Mouse (Mus musculus) midbrain, embryonic 11.5 days (tissue): ENCODE data around the gene Ankrd24. TPM values are rescaled to one million over a fixed set of nuclear protein-coding genes. Genes with fewer than 3 reads are reported as not detected.
"Not testable (repeated sequence)": the region's sequence is repeated elsewhere in the genome, so short reads cannot be mapped to it uniquely, and the experiment has no call there.

Experiments used
- ATAC-seq: fragments of 200-750 bp; cut with Nextera tagmentation; 2 replicates; pipeline ENCODE4 v1.8.0; 2017; ENCODE audit warnings: moderate TSS enrichment, moderate library complexity; ENCODE audit not compliant: low FRiP score
- DNase-seq: peaks from one replicate; pipeline ENCODE4 v3.0.0; 2015; ENCODE audit warnings: low spot score; ENCODE audit errors: missing footprints
- H3K27ac ChIP-seq: fragments of 300-500 bp; sonication (generic); 2 replicates; pipeline ENCODE4 v1.5.1; 2014; ENCODE audit warnings: low read depth, low read length
- H3K27me3 ChIP-seq: fragments of 300-500 bp; sonication (generic); 2 replicates; pipeline ENCODE4 v1.6.1; 2014; ENCODE audit warnings: mild to moderate bottlenecking, low read length, moderate library complexity, mixed read lengths; ENCODE audit not compliant: control insufficient read depth, insufficient read depth
- H3K36me3 ChIP-seq: fragments of 300-500 bp; sonication (generic); 2 replicates; pipeline ENCODE4 v1.6.1; 2014; ENCODE audit warnings: mild to moderate bottlenecking, low read length, moderate library complexity, mixed read lengths; ENCODE audit not compliant: control insufficient read depth, insufficient read depth
- H3K4me1 ChIP-seq: fragments of 300-500 bp; sonication (generic); 2 replicates; pipeline ENCODE4 v1.6.1; 2014; ENCODE audit warnings: low read length; ENCODE audit not compliant: control insufficient read depth, insufficient read depth
- H3K4me2 ChIP-seq: fragments of 300-500 bp; sonication (generic); 2 replicates; pipeline ENCODE4 v1.6.1; 2014; ENCODE audit warnings: mild to moderate bottlenecking, moderate library complexity
- H3K4me3 ChIP-seq: fragments of 300-500 bp; sonication (generic); 2 replicates; pipeline ENCODE4 v1.5.1; 2014; ENCODE audit warnings: low read depth, low read length
- H3K9ac ChIP-seq: fragments of 300-500 bp; sonication (generic); 2 replicates; pipeline ENCODE4 v1.6.1; 2014; ENCODE audit warnings: low read length
- H3K9me3 ChIP-seq: fragments of 300-500 bp; sonication (generic); 2 replicates; pipeline ENCODE4 v1.6.1; 2016; ENCODE audit warnings: low read length; ENCODE audit not compliant: control insufficient read depth
- WGBS: fragments of 180-500 bp; shearing (Covaris S2); extraction: QIAGEN DNeasy Blood & Tissue Kit; methylation state at CpG from one replicate; pipeline ENCODE4 v1.1.7; 2014; 5-methylcytosine and 5-hydroxymethylcytosine counted together
- polyA plus RNA-seq: library from polyadenylated mRNA; unstranded; fragments of >200 nt; fragmentation: Nextera tagmentation; extraction: Ambion mirVana; gene quantifications from 2 replicates; pipeline ENCODE4 v1.2.1, GENCODE M21; 2014

Gene Ankrd24
- polyA plus RNA-seq, 1 experiment from 2014 or later, result 4.2 TPM

- 87% methylated on average over 4 of the region's 4 CpGs for WGBS
- no peaks in the 10 kb centered on the region for H3K36me3 ChIP-seq
- H3K9ac ChIP-seq, result no peak overlapping the region
- peaks cover 9% of the 10 kb centered on the region for H3K4me1 ChIP-seq
- ATAC-seq (no peak), DNase-seq (peak; percentile 57)
- H3K9me3 ChIP-seq, result no peaks in the 10 kb centered on the region
- no peaks in the 10 kb centered on the region for H3K27me3 ChIP-seq
- no peak overlapping the region for H3K4me2 ChIP-seq
- H3K4me3 ChIP-seq, result no peak overlapping the region
- H3K27ac ChIP-seq, result no peak overlapping the region
Observed at GRCm38 (mm10) chr10:81645391-81645790, 17.1 kb downstream of the Ankrd24 start.

- peak; percentile 23 for DNase-seq
- peaks cover 9% of the 10 kb centered on the region for H3K4me1 ChIP-seq
- H3K4me2 ChIP-seq, result no peak overlapping the region
- no peak overlapping the region for H3K27ac ChIP-seq
- no peak overlapping the region for H3K9ac ChIP-seq
- H3K4me3 ChIP-seq, result no peak overlapping the region
- no peak for ATAC-seq
- H3K27me3 ChIP-seq, result no peaks in the 10 kb centered on the region
- H3K9me3 ChIP-seq, result peaks cover 4% of the 10 kb centered on the region; the same call in 1 of the 2 replicates
- H3K36me3 ChIP-seq, result no peaks in the 10 kb centered on the region; the same call in 1 of the 2 replicates
- 81% methylated on average over 6 of the region's 7 CpGs for WGBS
Observed at GRCm38 (mm10) chr10:81646015-81646555, 17.7 kb downstream of the Ankrd24 start.

GRCm38 (mm10) chr10:81648803-81649775 is 20.7 kb downstream of the Ankrd24 start, which contains the start of gene Gm10778:
Gene Gm10778 (plus strand): TSS chr10:81649059.
- H3K9me3 ChIP-seq, H3K36me3 ChIP-seq, H3K27me3 ChIP-seq, H3K27ac ChIP-seq, H3K4me1 ChIP-seq: not testable (repeated sequence)
- H3K4me3 ChIP-seq, result peak within 1 kb of the TSS; percentile 46
- ATAC-seq (peak; percentile 97), DNase-seq (peak; percentile 99)
- H3K9ac ChIP-seq, result peak within 1 kb of the TSS; percentile 69
- H3K4me2 ChIP-seq, result peak within 1 kb of the TSS; percentile 44
- 6% methylated on average over 32 of the region's 52 CpGs for WGBS

GRCm38 (mm10) chr10:81655178-81655577 is 26.8 kb downstream of the Ankrd24 start:
- Histone ChIP-seq H3K27ac (no peak overlapping the region), H3K27me3 (no peaks in the 10 kb centered on the region), H3K36me3 (peaks cover 6% of the 10 kb centered on the region), H3K4me1 (no peaks in the 10 kb centered on the region), H3K4me3 (no peak overlapping the region), H3K9ac (no peak overlapping the region), H3K9me3 (peaks cover 24% of the 10 kb centered on the region), H3K4me2 (no peak overlapping the region)
- no peak for DNase-seq
- 91% methylated on average over 10 of the region's 10 CpGs for WGBS
- ATAC-seq, result no peak

GRCm38 (mm10) chr10:81656174-81656573 is 27.8 kb downstream of the Ankrd24 start:
- Histone ChIP-seq H3K4me3 (no peak overlapping the region), H3K36me3 (peaks cover 6% of the 10 kb centered on the region), H3K9me3 (peaks cover 19% of the 10 kb centered on the region), H3K4me1 (no peaks in the 10 kb centered on the region), H3K27ac (no peak overlapping the region), H3K27me3 (no peaks in the 10 kb centered on the region), H3K9ac (no peak overlapping the region), H3K4me2 (no peak overlapping the region)
- ATAC-seq, result no peak
- DNase-seq, result peak; percentile 70
- 96% methylated on average over 2 of the region's 2 CpGs for WGBS

- not testable (repeated sequence) for H3K36me3 ChIP-seq, H3K9ac ChIP-seq, H3K27ac ChIP-seq, DNase-seq, H3K27me3 ChIP-seq, H3K4me1 ChIP-seq, H3K9me3 ChIP-seq, H3K4me2 ChIP-seq, H3K4me3 ChIP-seq, ATAC-seq
- WGBS, result no CpG with 5 or more reads among the region's 18 CpGs
Observed at GRCm38 (mm10) chr10:81687114-81687513, 58.8 kb downstream of the Ankrd24 start.

Other genes starting within 250 kb of the Ankrd24 start
- gene Dohh, start 244.1 kb upstream of the Ankrd24 start, polyA plus RNA-seq, result 43.3 and 53.7 TPM in 2 replicates
- 2.7 and 2.9 TPM in 2 replicates for gene Gm48551, start 244.1 kb upstream of the Ankrd24 start, polyA plus RNA-seq
- 0.20 and 0.47 TPM in 2 replicates for gene Gm48552, start 239.5 kb upstream of the Ankrd24 start, polyA plus RNA-seq
- 2.3 and 2.7 TPM in 2 replicates for gene Smim24, start 235.5 kb upstream of the Ankrd24 start, polyA plus RNA-seq
- 6.6 and 6.9 TPM in 2 replicates for gene Nfic, start 172.9 kb upstream of the Ankrd24 start, polyA plus RNA-seq
- gene Celf5, start 145.8 kb upstream of the Ankrd24 start, polyA plus RNA-seq, result 10.0 and 13.1 TPM in 2 replicates
- 40.4 and 44.5 TPM in 2 replicates for gene Ncln, start 132.1 kb upstream of the Ankrd24 start, polyA plus RNA-seq
- 0.37 and 0.43 TPM in 2 replicates for gene S1pr4, start 128.4 kb upstream of the Ankrd24 start, polyA plus RNA-seq
- gene Gna15, start 104.3 kb upstream of the Ankrd24 start, polyA plus RNA-seq, result 1.1 and 1.4 TPM in 2 replicates
- gene Gna11, start 83.3 kb upstream of the Ankrd24 start, polyA plus RNA-seq, result 55.8 and 59.3 TPM in 2 replicates
- gene Aes, start 69.1 kb upstream of the Ankrd24 start, polyA plus RNA-seq, result 306 and 325 TPM in 2 replicates
- 6.0 and 6.2 TPM in 2 replicates for gene Tle2, start 54.0 kb upstream of the Ankrd24 start, polyA plus RNA-seq
- gene Tle6, start 27.5 kb upstream of the Ankrd24 start, polyA plus RNA-seq, result 4.6 and 6.0 TPM in 2 replicates
- gene BC025920, start 22.3 kb upstream of the Ankrd24 start, polyA plus RNA-seq, result 0.47 and 0.89 TPM in 2 replicates
- gene Sirt6, start 743 bp upstream of the Ankrd24 start, polyA plus RNA-seq, result 36.6 and 38.9 TPM in 2 replicates
- gene Gm10778, start 20.5 kb downstream of the Ankrd24 start, polyA plus RNA-seq, result 6.5 and 6.7 TPM in 2 replicates
- 19.7 and 22.9 TPM in 2 replicates for gene Zfp433, start 76.3 kb downstream of the Ankrd24 start, polyA plus RNA-seq
- gene Gm3055, start 142.6 kb downstream of the Ankrd24 start, polyA plus RNA-seq, result 17.8 and 20.4 TPM in 2 replicates
- 3.6 and 4.2 TPM in 2 replicates for gene Gm4767, start 183.6 kb downstream of the Ankrd24 start, polyA plus RNA-seq
- 13.1 and 13.7 TPM in 2 replicates for gene Gm32687, start 235.4 kb downstream of the Ankrd24 start, polyA plus RNA-seq